Mouse (Mus musculus): Measurements from ENCODE around the gene Grm4.
A peak's percentile ranks its signal among the peaks of the same experiment; 100 is the strongest.

Gene Grm4

DNA sequence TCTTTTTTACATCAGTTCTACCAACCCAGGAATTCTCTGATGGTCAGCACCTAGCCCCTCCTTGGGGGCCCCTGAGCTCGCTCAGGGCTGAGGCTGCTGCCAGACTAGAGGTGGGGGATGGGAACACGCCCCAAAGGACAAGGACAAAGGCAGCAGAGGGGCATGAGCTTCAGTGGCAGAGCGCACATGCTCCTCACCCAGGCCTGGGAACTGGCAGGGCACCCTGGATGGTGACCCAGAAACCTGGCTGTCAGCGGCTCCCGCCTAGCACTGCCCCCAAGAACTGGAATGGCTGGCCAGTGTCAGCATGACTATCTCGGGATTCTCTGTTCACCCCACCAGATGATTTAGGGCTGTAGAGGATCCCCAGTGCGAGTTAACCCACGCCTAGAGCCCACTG is 28.0 kb upstream of the Grm4 start:
- no peak for DNase-seq

DNA sequence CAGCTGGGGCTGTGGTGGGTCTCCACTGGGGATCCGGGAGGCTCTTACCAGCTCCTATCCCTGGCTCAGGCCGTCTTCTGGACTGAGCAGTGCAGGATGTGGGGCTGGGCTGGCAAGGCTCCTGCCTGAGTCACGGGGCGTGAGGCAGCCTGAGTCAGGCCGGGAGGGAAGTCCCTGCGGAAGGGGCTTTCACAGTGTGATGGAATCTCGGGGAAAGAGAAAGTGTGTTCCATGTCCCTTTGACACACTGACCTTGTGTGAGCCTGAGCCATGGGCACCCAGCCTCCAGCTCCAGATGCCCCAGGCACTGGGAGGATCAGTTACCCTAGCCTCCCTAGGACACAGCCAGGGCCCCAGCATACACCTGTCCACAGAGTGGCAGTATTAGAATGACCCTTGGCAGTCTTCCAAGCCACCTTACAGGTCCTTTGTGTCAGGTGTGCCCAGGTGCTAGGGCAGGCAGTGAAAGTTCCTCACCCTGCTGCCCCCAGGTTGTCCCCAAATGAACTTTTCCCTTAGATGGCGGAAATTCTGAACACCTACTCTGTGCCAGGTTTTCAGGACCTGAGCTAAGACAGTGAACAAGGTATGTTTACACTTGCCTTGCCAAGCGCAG is 26.2 kb upstream of the Grm4 start:
- peak; percentile 35 for DNase-seq

DNA sequence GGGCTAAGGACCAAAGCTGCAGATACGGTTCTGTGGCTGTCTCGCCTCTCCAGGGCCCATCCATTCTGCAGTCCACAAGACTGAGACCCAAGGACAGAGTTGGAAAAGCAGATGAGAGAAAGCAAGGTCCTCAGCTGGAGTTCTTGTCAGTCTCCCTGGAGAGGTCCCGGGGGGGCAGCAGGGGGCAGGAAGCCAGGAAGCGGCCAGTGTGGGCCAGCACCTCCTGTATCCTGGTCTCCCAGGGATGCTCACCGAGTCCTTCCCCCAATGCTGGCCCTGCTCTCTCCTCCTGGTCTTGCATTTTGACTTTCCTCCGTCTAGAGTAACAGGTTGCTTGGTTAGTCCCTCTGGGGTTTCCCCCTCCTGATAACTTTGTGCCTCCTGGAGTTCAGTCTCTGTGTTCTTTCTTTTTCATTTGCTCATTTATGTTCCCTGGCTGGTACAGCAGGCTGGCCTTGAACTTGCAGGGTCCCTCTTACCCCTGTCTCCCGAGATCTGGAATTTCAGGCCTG is 25.4 kb upstream of the Grm4 start:
- DNase-seq, result no peak

DNA sequence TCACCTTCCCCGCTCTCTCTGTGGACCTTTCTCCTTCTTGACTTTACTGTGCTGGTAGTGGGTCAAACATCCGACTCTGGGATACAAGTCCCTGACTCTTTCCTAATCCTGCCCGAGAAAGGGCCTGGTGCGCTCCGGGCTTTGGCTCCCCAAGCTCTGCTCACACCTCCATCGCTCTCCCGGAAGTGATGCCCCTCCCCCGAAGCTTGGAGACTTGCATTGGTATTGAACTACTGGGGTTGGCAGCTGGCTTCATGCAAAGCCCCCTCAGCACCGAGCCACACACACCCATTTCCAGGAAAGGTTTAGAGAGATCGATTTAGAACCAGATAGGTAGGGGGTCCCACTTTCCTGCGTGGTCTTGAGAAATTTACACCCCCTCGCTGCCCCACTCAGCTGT is 24.8 kb upstream of the Grm4 start:
- DNase-seq, result no peak

DNA sequence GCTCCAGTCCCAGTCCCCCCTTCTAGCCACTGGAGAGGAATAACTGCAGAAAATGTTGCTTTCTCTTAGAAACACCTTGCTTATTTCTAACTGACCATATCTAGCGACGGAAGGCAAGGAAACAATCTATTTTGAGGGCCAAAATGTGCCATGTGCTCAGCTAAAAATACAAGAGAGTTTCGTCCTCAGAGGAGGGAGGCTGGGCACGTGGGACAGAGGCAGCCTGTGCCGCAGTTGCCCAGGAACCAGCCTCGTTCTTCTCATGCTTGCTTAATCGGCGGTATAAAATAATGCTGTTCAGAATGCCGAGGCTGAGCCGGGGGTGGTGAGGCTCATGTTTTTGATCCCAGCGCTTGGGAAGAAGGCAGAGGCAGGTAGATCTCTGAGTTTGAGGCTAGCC is 23.3 kb upstream of the Grm4 start:
- no peak for DNase-seq

DNA sequence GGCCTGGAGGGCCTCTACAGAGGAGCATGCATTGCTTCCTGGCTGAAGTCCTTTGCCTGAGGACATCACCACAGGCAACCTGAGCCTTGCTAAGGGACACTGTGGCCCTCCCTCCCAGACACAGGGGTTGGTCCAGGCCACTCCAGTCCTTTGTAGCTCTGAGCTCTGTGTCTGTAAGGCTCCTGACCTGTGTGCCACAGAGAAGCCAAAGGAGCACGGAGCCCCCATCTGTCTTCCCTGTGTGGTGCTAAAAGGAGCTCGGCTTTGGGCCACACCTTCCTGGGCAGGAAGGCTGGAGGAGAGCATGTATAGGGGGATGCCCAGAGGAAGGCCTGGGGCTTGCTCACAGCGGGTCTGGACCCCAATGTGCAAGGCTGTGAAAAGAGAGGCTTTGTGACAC is 20.8 kb upstream of the Grm4 start:
- no peak for DNase-seq

- DNase-seq, result no peak
Observed at GRCm38 (mm10) chr17:27541261-27541660, 20.1 kb upstream of the Grm4 start.

- DNase-seq, result peak; percentile 87
Observed at GRCm38 (mm10) chr17:27534718-27535117, 13.5 kb upstream of the Grm4 start.

DNA sequence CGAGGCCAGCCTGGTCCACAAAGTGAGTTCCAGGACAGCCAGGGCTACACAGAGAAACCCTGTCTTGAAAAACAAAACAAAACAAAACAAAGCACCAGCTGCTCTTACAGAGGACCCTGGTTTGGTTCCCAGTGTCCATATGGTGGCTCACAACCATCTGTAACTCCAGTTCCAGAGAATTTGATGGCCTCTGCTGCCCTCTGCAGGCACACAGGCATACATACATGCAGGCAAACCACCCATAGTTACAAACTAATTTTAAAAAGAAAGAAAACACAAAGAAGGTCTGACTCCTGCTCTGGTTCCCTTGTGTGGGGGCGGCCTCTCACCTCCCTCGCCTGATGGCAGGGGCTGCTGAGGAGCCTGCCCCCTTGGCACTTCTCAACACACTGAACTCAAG is 12.2 kb upstream of the Grm4 start:
- no peak for DNase-seq

DNA sequence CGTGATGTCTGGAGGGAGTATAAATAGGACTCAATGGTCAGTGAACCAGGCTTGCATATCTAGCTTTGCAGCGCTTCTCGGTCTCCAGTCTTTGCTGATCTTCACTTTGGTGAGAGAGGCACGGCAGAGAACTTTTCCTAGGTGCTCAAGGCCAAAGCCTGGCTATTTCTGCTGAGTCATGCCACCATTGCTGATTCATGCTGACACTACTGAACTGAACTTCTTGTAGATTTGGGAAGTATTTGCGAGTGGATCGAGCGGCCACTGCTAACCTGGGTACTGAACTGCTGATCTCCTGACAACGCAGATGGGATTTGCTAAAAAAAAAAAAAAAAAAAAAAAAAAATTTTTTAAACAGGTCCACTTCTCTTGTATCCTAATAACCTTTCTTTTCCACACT is 10.9 kb upstream of the Grm4 start:
- DNase-seq, result no peak

DNA sequence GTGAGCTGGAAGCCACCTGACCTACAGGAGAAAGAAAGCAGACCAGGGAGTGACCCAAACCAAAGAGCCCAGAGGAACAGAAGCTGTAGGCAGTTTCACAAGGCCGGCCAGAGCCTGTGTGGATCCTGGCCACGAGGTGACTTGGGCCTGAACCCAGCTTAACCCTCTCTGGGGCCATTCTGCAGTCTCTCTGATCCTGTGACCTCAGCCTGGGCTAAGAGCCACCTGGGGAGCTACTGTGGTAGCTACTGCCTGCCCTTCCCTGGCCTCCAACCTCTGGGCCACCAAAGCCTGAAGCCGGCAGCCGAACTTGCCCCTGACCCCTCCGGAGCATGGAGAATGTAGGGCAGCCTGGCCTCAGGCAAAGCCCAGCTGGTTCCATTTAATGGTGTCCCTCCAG is 7.6 kb upstream of the Grm4 start:
- DNase-seq, result no peak

GRCm38 (mm10) chr17:27528030-27528429 is 6.8 kb upstream of the Grm4 start:
- DNase-seq, result no peak

GRCm38 (mm10) chr17:27527188-27527587 is 6.0 kb upstream of the Grm4 start:
- DNase-seq, result no peak

DNA sequence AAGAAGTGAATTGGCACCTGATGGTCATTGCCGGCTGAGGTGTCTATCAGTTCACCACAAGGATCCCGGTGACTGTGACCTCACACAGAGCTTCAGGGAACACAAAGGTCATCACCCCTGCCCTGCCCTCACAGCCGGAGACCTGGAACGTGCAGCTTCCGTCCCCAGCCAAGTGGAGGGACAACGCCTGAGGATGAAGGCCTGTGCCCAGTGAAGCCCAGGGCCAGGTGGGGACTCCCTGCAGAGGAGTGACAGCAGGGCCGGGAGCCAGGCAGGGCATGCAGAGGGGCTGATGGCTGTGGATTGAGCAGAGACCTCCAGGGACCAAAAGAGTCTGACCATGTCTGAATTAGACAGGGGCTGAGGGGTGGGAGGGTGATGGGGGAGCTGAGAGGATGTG is 1.9 kb upstream of the Grm4 start:
- no peak for DNase-seq

GRCm38 (mm10) chr17:27520557-27520956 is 646 bp downstream of the Grm4 start:
- peak; percentile 44 for DNase-seq

GRCm38 (mm10) chr17:27518700-27519595 is 2.3 kb downstream of the Grm4 start:
- no peak for DNase-seq

DNA sequence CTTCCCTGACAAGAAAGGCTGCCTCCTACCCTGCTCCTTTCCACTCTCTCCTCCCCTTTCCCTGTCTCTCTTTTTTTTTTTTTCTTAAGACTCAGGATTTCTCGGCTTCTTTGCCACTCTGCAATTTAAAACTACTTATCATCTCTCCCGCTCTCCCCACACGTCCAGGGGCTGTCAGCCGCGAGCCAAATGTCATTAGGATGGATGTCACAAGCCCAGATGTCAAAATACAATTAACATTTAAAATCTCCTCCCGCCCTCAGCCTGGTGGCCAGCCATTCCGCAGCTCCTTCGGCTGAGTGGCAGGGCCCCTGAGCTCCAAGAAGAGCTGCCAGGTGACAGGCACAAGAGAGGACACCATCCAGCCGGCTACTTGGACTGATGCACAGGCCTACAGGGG is 2.9 kb downstream of the Grm4 start:
- no peak for DNase-seq

GRCm38 (mm10) chr17:27513916-27514762 is 7.1 kb downstream of the Grm4 start:
- no peak for DNase-seq

- no peak for DNase-seq
Observed at GRCm38 (mm10) chr17:27513279-27513915, 7.8 kb downstream of the Grm4 start.

- no peak for DNase-seq
Observed at GRCm38 (mm10) chr17:27512619-27513161, 8.5 kb downstream of the Grm4 start.

GRCm38 (mm10) chr17:27511865-27512618 is 9.2 kb downstream of the Grm4 start:
- DNase-seq, result no peak

Measured in kidney, adult 9 months (tissue).